Mouse (Mus musculus) mammary gland, adult 2 months (tissue): ENCODE results near the gene Trem2. TPM values are rescaled to one million over a fixed set of nuclear protein-coding genes. Genes with fewer than 3 reads are reported as not detected.

Experiments
- polyA plus RNA-seq: library from polyadenylated mRNA; depleted of rRNA; stranded (reverse); fragments of >200 nt; gene quantifications from 2 replicates; pipeline ENCODE4 v1.2.3, GENCODE M21; 2012; ENCODE audit warnings: low replicate concordance; rRNA removed

Trem2 gene
- polyA plus RNA-seq = 6.0 and 8.5 TPM in 2 replicates

DNA sequence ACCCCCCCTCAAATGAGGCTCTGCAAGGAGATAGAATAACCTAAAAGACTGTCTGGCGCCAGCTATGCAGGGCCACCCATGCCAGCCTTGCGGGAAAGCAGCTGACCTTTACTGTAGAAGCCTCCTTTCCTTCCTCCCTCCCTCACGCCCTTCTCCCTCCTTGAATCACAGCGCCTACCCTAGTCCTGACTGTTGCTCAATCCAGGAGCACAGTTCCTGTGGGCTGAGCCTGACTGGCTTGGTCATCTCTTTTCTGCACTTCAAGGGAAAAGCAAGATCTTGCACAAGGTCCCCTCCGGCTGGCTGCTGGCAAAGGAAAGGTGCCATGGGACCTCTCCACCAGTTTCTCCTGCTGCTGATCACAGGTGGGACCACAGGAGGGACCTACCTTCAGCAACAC lies at the start of gene Trem2:
Gene Trem2, plus strand, starts transcription at position 171 of the 400 bp plus-strand sequence.

DNA sequence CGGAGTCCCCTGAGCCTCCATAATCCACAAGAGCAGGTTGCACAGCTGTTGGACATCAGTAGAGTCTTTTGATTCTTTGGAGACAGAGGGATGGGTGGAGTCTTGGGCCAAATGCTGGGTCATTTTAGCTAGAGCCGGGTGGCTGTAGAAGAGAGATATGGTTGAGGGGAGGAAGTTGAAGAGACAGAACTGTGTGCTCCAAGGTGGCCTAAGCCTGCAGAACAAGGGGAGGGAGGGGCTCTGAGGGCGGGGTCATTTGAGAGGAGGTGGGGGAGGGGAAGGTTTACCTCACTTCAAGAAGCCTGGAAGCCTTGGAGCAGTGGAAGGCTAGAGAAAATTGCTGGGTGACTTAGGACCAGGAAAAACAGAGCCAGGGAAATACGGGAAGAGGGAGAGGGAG lies 47.0 kb upstream of the Trem2 start, which contains the start of gene Treml2:
Gene Treml2, plus strand, starts transcription at position 296 of the 400 bp plus-strand sequence.

DNA sequence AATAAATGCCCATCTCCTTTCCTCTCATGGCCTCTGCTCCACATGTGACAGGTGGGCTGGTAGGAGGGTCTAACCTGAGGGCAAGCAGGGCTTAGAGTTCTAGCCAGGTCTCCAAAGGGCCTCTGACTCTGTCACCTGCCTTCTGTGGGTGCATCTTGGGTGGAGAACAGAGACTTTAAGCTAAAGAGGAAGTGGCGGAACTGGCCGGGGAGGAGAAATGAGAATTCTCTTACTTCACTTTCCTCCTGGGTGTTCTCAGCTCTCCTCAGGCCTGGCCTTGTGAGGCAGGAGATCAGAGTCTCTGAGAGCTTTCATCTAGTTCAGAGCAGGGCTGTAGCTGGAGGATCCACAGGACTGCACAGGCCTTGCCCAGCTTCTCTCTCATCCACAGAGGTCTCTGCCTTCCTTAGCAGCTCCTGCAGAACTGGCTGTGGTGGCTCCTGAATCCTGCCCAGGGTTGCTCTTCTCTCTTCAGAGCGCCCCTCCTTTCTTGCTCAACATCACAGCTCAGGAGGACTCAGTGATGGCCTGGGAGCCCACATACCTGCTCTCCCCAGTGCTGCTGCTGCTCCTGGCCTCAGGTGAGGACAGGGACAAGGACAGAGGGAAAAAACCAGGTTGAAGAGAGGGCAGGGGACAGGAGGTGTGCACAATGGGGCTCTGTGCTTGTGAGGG lies 30.2 kb upstream of the Trem2 start, which contains the start of gene B430306N03Rik:
Gene B430306N03Rik, plus strand, starts transcription at position 237 of the 675 bp plus-strand sequence.

DNA sequence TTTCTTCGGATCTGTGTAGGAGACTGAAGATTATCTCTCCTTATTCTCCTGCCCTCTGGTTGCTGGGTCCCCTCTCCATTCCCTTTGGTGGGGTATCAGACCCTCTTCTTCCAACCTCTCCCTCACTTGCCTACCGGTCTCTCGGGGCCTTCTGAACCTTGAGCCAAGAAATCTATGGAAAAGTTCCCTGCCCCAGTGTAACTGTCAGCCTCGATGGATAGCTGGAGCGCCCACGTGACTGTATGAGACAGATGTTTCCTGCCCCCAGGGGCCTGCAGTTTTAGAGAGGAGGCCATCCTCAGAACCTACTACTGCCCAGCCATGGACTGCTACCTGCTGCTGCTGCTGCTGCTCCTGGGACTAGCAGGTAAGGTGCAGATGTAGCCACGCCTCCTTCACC lies 13.4 kb downstream of the Trem2 start, which contains the start of gene Treml1:
Gene Treml1, plus strand, starts transcription at position 301 of the 400 bp plus-strand sequence.

Other genes with a start within 250 kb of the Trem2 start
- gene 9830107B12Rik, start 200.1 kb upstream of the Trem2 start, polyA plus RNA-seq = 0.19 and 0.24 TPM in 2 replicates
- 0.85 and 4.0 TPM in 2 replicates for gene A530064D06Rik, start 179.1 kb upstream of the Trem2 start, polyA plus RNA-seq
- 0.04 and 0.16 TPM in 2 replicates for gene Trem1, start 113.6 kb upstream of the Trem2 start, polyA plus RNA-seq
- 0.20 and 0.23 TPM in 2 replicates for gene Trem3, start 98.6 kb upstream of the Trem2 start, polyA plus RNA-seq
- 2.5 TPM in 2 replicates for gene Treml4, start 82.1 kb upstream of the Trem2 start, polyA plus RNA-seq
- 21.3 and 24.8 TPM in 2 replicates for gene Treml2, start 46.9 kb upstream of the Trem2 start, polyA plus RNA-seq
- 2.7 and 2.8 TPM in 2 replicates for gene B430306N03Rik, start 30.3 kb upstream of the Trem2 start, polyA plus RNA-seq
- gene Treml1, start 13.5 kb downstream of the Trem2 start, polyA plus RNA-seq = 0.13 and 0.23 TPM in 2 replicates
- 84.2 and 97.2 TPM in 2 replicates for gene Nfya, start 63.5 kb downstream of the Trem2 start, polyA plus RNA-seq
- gene Oard1, start 63.6 kb downstream of the Trem2 start, polyA plus RNA-seq = 5.7 and 13.3 TPM in 2 replicates
- gene Apobec2, start 86.5 kb downstream of the Trem2 start, polyA plus RNA-seq = 0.44 and 185 TPM in 2 replicates
- gene Tspo2, start 105.1 kb downstream of the Trem2 start, polyA plus RNA-seq = 0.42 and 0.45 TPM in 2 replicates
- 4.6 and 5.3 TPM in 2 replicates for gene Unc5cl, start 108.5 kb downstream of the Trem2 start, polyA plus RNA-seq